Mouse (Mus musculus): Measurements from ENCODE around the gene Zdhhc18.

- TF ChIP-seq CTCF (IDR thresholded peaks at IDR 0.05; ENCODE audit: low read depth, low read length), result no peak
- peak; percentile 88 for TF ChIP-seq EP300 (IDR thresholded peaks at IDR 0.05; ENCODE audit: insufficient read depth, low read depth, low read length)
These were observed 50.8 kb downstream of the Zdhhc18 start for GRCm38 (mm10) chr4:133599116-133599515.

All from ES-Bruce4 (cell line).